Mouse (Mus musculus) intestine, embryonic 15.5 days (tissue): ENCODE results near the gene Mfsd1. TPM values are rescaled to one million over a fixed set of nuclear protein-coding genes. Genes with fewer than 3 reads are reported as not detected.

Experiments
- ATAC-seq: fragments of 200-750 bp; cut with Nextera tagmentation; 2 replicates; pipeline ENCODE4 v1.8.0; 2017; ENCODE audit warnings: moderate TSS enrichment, moderate library complexity
- H3K27ac ChIP-seq: fragments of 300-500 bp; sonication (generic); 2 replicates; pipeline ENCODE4 v1.5.1; 2015; ENCODE audit warnings: mild to moderate bottlenecking, inconsistent platforms
- H3K27me3 ChIP-seq: fragments of 300-500 bp; sonication (generic); replicated peaks from 2 replicates; pipeline ENCODE4 v1.6.1; 2015; ENCODE audit warnings: inconsistent platforms
- H3K36me3 ChIP-seq: fragments of 300-500 bp; sonication (generic); 2 replicates; pipeline ENCODE4 v1.6.1; 2015; ENCODE audit warnings: inconsistent platforms
- H3K4me1 ChIP-seq: fragments of 300-500 bp; sonication (generic); replicated peaks from 2 replicates; pipeline ENCODE4 v1.6.1; 2015; ENCODE audit warnings: inconsistent platforms
- H3K4me2 ChIP-seq: fragments of 300-500 bp; sonication (generic); replicated peaks from 2 replicates; pipeline ENCODE4 v1.6.1; 2015; ENCODE audit warnings: mild to moderate bottlenecking, inconsistent platforms
- H3K4me3 ChIP-seq: fragments of 300-500 bp; sonication (generic); replicated peaks from 2 replicates; pipeline ENCODE4 v1.5.1; 2015; ENCODE audit warnings: inconsistent platforms
- H3K9ac ChIP-seq: fragments of 300-500 bp; sonication (generic); 2 replicates; pipeline ENCODE4 v1.6.1; 2015; ENCODE audit warnings: inconsistent platforms
- H3K9me3 ChIP-seq: fragments of 300-500 bp; sonication (generic); 2 replicates; pipeline ENCODE4 v1.6.1; 2016; ENCODE audit warnings: inconsistent platforms
- WGBS: fragments of 180-500 bp; shearing (Covaris S2); methylation state at CpG from one replicate; pipeline ENCODE4 v1.1.7; 2015; 5-methylcytosine and 5-hydroxymethylcytosine counted together
- polyA plus RNA-seq: library from polyadenylated mRNA; unstranded; fragments of >200 nt; fragmentation: Nextera tagmentation; extraction: Ambion mirVana; gene quantifications from 2 replicates; pipeline ENCODE4 v1.2.1, GENCODE M21; 2015

Mfsd1 gene
- 52.0 and 54.8 TPM in 2 replicates for polyA plus RNA-seq

GRCm38 (mm10) chr3:67582273-67583124, at the start of gene Mfsd1:
Mfsd1 (plus strand) TSS chr3:67582741.
- ATAC-seq: peak; percentile 96
- Histone ChIP-seq H3K9me3 (no peaks in the 10 kb centered on the region), H3K27me3 (no peaks in the 10 kb centered on the region), H3K4me2 (peak within 1 kb of the TSS; percentile 80), H3K4me3 (peak within 1 kb of the TSS; percentile 93), H3K9ac (peak within 1 kb of the TSS; percentile 81), H3K4me1 (peaks cover 3% of the 10 kb centered on the region; the same call in 1 of the 2 replicates), H3K27ac (peak within 1 kb of the TSS; percentile 75), H3K36me3 (no peaks in the 10 kb centered on the region)
- 3% methylated on average over 54 of the region's 54 CpGs for WGBS

- H3K27ac ChIP-seq: no peak overlapping the region
- H3K4me1 ChIP-seq: no peaks in the 10 kb centered on the region
- no peak overlapping the region for H3K4me3 ChIP-seq
- H3K4me2 ChIP-seq: no peak overlapping the region
- WGBS: 69% methylated on average over 8 of the region's 8 CpGs
- no peaks in the 10 kb centered on the region for H3K36me3 ChIP-seq
- ATAC-seq: no peak
- H3K27me3 ChIP-seq: no peaks in the 10 kb centered on the region
- H3K9ac ChIP-seq: no peak overlapping the region
- H3K9me3 ChIP-seq: no peaks in the 10 kb centered on the region
Measured at GRCm38 (mm10) chr3:67543630-67544029, 38.9 kb upstream of the Mfsd1 start.

- H3K4me1 ChIP-seq: no peaks in the 10 kb centered on the region
- H3K27me3 ChIP-seq: no peaks in the 10 kb centered on the region
- ATAC-seq: no peak
- no peak overlapping the region for H3K4me2 ChIP-seq
- no peaks in the 10 kb centered on the region for H3K36me3 ChIP-seq
- no peak overlapping the region for H3K4me3 ChIP-seq
- H3K9ac ChIP-seq: no peak overlapping the region
- H3K27ac ChIP-seq: no peak overlapping the region
- 59% methylated on average over 3 of the region's 3 CpGs for WGBS
- no peaks in the 10 kb centered on the region for H3K9me3 ChIP-seq
Measured at GRCm38 (mm10) chr3:67551193-67551592, 31.3 kb upstream of the Mfsd1 start.

DNA sequence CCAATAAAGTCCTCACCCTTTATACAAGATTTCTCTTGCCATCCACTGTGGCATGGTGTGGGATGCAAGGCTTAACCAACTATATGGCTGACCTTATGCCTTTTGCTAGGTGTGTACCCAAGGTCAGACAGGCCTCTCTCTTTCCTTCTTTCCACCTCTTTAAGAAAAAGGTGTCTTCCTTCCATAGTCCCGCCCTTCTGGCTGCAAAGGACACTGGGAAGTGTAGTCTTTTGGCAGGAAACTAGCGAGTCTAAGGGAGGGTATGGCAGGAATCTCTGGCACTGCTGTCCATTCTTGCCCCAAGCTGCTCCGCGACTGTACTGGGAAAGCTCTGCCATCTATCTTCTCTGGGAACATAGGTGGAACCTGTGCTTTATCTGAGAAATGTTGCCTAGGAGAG, 29.3 kb upstream of the Mfsd1 start:
- Histone ChIP-seq H3K27ac (no peak overlapping the region), H3K9me3 (no peaks in the 10 kb centered on the region), H3K4me1 (no peaks in the 10 kb centered on the region), H3K4me3 (no peak overlapping the region), H3K4me2 (no peak overlapping the region), H3K9ac (no peak overlapping the region), H3K27me3 (no peaks in the 10 kb centered on the region), H3K36me3 (no peaks in the 10 kb centered on the region)
- peak; percentile 17; the same call in 1 of the 2 replicates for ATAC-seq
- WGBS: 38% methylated on average over 4 of the region's 4 CpGs

DNA sequence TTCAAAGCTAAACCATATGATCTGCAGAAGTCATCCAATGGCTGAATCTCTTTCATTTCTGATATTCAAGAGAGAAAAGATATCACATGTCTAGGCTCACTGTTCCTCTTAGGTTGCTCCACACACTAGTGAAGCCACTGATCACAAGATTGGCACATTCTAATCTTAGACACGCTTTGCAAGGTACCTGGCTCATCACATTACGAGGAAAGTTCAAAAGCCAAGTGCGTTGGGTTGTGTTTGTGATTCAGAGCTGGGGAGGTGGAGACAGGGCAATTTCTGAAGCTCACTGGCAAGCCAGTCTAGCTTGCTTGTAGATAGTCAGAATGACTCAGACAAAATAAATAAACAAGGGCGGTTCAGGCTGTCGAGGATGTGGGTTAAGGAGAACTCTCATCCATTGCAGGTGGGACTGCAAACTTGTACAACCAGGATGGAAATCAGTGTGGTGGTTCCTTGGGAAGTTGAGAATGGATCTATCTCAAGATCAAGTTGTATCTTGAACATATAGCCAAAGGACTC, 28.6 kb upstream of the Mfsd1 start:
- H3K9me3 ChIP-seq: no peaks in the 10 kb centered on the region
- WGBS: 77% methylated on average over 5 of the region's 5 CpGs
- H3K27ac ChIP-seq: no peak overlapping the region
- no peak for ATAC-seq
- no peak overlapping the region for H3K4me3 ChIP-seq
- no peaks in the 10 kb centered on the region for H3K4me1 ChIP-seq
- no peaks in the 10 kb centered on the region for H3K27me3 ChIP-seq
- no peak overlapping the region for H3K4me2 ChIP-seq
- no peak overlapping the region for H3K9ac ChIP-seq
- no peaks in the 10 kb centered on the region for H3K36me3 ChIP-seq

- 89% methylated on average over 5 of the region's 5 CpGs for WGBS
- Histone ChIP-seq H3K4me3 (no peak overlapping the region), H3K4me2 (no peak overlapping the region), H3K27me3 (no peaks in the 10 kb centered on the region), H3K27ac (no peak overlapping the region), H3K36me3 (no peaks in the 10 kb centered on the region), H3K9me3 (no peaks in the 10 kb centered on the region), H3K9ac (no peak overlapping the region), H3K4me1 (no peaks in the 10 kb centered on the region)
- ATAC-seq: no peak
Measured at GRCm38 (mm10) chr3:67555211-67555610, 27.3 kb upstream of the Mfsd1 start.

GRCm38 (mm10) chr3:67557200-67557651, 25.3 kb upstream of the Mfsd1 start:
- Histone ChIP-seq H3K9ac (no peak overlapping the region), H3K4me1 (no peaks in the 10 kb centered on the region), H3K27me3 (no peaks in the 10 kb centered on the region), H3K4me2 (peak overlapping the region; percentile 22), H3K9me3 (no peaks in the 10 kb centered on the region), H3K27ac (no peak overlapping the region), H3K4me3 (no peak overlapping the region), H3K36me3 (no peaks in the 10 kb centered on the region)
- WGBS: 47% methylated on average over 14 of the region's 14 CpGs
- no peak for ATAC-seq

- Histone ChIP-seq H3K9ac (no peak overlapping the region), H3K4me1 (no peaks in the 10 kb centered on the region), H3K9me3 (no peaks in the 10 kb centered on the region), H3K4me3 (no peak overlapping the region), H3K36me3 (no peaks in the 10 kb centered on the region), H3K27ac (no peak overlapping the region), H3K27me3 (no peaks in the 10 kb centered on the region), H3K4me2 (no peak overlapping the region; the same call in 1 of the 2 replicates)
- no peak for ATAC-seq
- WGBS: 79% methylated on average over 14 of the region's 14 CpGs
Measured at GRCm38 (mm10) chr3:67557718-67558354, 24.7 kb upstream of the Mfsd1 start.

DNA sequence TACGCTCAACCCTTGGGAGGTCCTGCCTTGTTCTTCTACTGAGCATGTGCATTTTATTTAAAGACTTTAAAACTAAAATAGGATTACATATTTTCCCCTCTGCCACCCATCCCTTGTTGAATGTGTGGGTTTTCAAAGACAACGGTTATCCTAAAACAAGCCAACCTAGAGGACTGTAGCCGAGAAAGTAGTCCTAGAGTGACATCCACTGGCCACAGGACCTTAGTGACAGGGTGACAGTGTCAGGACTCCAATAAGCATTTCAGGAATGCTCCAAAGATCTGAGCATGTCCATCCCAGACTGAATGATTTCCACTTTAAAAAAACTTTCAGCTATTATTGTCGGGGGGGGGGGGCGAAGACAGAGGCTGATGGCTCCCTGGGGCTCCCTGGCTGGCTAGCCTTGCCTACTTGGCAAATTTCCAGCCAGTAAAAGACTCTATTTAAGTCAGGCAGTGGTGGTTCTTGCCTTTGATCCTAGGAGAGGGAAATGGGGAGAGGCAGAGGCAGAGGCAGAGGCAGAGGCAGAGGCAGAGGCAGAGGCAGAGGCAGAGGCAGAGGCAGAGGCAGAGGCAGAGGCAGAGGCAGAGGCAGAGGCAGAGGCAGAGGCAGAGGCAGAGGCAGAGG, 17.7 kb upstream of the Mfsd1 start:
- no peak overlapping the region for H3K27ac ChIP-seq
- WGBS: 57% methylated on average over 5 of the region's 5 CpGs
- no peak overlapping the region for H3K4me3 ChIP-seq

DNA sequence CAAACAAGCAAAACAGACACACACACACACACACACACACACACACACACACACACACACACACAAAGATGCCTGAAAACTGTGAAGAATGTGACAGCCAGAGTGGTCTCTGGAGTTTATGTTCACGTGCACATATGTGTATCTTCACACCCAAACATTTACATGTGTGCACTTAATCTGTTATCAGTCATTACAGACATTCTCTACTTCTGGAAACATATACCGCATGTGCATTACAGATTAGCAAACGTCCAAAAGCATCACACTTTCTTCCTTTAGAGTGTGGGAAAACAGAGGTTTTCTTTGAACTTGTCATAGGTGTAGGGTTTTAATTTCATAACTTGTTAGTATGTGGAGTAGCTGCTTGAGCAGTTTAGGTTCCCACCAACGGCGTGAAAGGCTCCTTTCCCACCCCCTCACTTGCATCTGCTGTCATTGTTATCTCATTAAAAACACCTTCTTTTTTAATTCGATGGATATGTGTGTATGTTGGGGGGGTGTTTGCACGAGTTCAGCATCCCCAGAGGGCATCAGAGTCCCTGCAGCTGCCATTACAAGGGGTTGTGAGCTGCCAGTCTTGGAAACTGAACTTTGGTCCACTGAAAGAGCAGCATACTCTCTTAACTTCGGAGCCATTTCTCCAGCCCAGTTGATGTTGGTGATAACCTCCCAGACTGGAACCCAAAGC, 16.9 kb upstream of the Mfsd1 start:
- no peak overlapping the region for H3K9ac ChIP-seq

More for the DNA sequence above, 17.7 kb upstream of the Mfsd1 start:
- ATAC-seq: no peak
- Histone ChIP-seq H3K4me1 (no peaks in the 10 kb centered on the region), H3K27me3 (no peaks in the 10 kb centered on the region), H3K9ac (no peak overlapping the region), H3K36me3 (no peaks in the 10 kb centered on the region), H3K9me3 (no peaks in the 10 kb centered on the region), H3K4me2 (no peak overlapping the region)

GRCm38 (mm10) chr3:67568015-67568618, 14.4 kb upstream of the Mfsd1 start:
- ATAC-seq: peak; percentile 56; the same call in 1 of the 2 replicates
- Histone ChIP-seq H3K9ac (no peak overlapping the region), H3K27ac (no peak overlapping the region), H3K4me1 (no peaks in the 10 kb centered on the region), H3K4me3 (no peak overlapping the region), H3K9me3 (no peaks in the 10 kb centered on the region), H3K36me3 (no peaks in the 10 kb centered on the region), H3K27me3 (no peaks in the 10 kb centered on the region; the same call in 1 of the 2 replicates), H3K4me2 (0 out of 2 replicates have a peak overlapping the region, but pooled peaks have one; percentile 9)
- WGBS: 31% methylated on average over 17 of the region's 17 CpGs

More for the DNA sequence above, 16.9 kb upstream of the Mfsd1 start:
- WGBS: 59% methylated on average over 8 of the region's 8 CpGs
- Histone ChIP-seq H3K36me3 (no peaks in the 10 kb centered on the region), H3K4me2 (no peak overlapping the region), H3K27ac (no peak overlapping the region), H3K4me3 (no peak overlapping the region), H3K27me3 (no peaks in the 10 kb centered on the region), H3K9me3 (no peaks in the 10 kb centered on the region), H3K4me1 (no peaks in the 10 kb centered on the region)
- ATAC-seq: no peak
